Mouse (Mus musculus): ENCODE data around the gene Ambra1.

Ambra1 gene

DNA sequence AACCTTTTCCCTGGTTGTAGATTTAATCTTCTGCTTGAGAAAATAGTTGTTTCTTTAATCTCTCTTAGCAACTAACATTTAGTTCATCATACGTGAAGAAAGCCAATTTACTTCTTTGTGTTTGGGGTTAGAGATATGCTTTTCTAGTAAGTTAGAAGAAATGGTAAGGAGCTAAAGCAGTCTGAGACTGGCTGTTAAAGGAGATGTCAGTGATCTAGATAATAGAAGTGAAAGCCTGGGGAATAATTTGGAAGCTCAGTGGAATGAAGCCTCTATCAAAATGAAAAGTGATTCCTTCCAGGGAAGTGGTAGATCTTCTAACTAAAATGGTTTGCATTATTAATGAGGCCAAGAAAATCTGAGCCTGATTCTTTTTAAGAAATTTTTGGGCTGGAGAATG is 141.3 kb downstream of the Ambra1 start:
- no peak for DNase-seq (ENCODE audit: low spot score)

DNA sequence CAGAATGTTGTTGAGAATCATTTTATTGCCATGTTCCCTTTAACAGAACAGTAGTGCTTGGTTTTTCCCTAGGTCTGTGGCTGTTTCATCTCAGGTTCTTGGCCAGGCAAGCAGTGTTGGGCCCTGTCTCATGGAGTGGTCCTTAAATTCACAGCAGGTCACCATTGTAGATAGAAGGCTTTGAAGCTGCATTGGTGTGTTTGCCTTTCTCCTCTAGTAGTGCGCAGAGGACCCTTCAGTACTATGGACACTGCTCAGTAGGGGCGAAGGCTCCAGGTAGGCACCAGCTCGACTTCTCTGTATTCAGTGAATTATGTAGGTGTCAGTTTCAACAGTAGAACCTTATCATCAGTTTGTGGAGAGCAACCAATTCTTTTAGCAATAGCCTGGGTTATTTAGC is 142.7 kb downstream of the Ambra1 start:
- DNase-seq (ENCODE audit: low spot score): no peak

DNA sequence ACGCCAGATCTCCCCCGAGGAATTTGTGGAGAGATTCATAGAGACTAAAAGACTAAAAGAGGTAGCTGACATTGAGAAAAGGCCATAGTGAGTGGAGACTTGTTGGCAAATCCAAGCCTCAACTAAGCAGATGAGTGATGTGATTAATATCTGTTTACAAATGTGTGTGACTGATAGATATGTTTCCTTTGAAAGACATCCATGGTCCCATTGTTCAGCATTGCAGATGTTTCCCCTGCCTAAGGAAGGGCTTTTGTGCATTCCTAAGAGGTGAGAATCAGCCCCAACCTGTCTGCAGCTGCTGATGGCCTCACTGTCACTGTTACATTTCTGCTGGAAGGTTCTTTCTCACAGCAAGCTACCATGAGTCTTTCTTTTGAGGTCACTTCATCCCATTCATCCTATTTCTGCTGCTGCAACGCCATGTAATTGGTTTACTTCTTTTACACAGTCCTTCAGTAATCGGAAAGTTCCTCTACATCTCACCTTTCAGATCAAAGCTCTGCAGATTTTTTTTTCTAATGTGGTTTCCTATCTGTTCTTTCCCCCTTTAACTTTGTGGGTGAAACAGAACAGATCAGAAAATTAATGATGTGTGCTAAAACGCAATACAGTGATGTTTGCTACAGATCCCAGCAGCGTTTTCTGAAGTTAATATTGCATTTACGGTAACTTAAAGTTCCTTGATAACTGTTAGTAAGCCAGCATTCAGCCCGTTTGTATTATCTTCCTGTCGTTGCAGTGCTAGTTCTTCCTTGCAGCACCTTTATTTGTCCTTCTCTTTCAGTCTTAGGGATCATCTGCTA is 146.3 kb downstream of the Ambra1 start:
- no peak for DNase-seq (ENCODE audit: low spot score)

DNA sequence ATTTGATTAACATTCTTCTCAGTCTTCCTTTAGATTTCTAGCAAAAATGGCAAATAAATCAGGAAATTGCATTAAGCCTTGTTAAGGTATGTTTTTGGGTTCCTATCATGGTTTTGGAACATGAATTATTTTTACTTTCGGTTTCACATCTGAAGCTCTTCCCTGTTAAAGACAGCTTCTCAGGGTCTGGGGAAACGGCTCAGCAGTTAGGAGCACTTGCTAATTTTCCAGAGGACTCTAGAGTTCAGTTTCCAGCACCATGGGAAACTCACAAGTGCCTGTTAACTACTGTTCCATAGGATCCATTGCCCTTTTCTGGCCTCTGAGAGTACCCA is 146.8 kb downstream of the Ambra1 start:
- no peak for DNase-seq (ENCODE audit: low spot score)

DNA sequence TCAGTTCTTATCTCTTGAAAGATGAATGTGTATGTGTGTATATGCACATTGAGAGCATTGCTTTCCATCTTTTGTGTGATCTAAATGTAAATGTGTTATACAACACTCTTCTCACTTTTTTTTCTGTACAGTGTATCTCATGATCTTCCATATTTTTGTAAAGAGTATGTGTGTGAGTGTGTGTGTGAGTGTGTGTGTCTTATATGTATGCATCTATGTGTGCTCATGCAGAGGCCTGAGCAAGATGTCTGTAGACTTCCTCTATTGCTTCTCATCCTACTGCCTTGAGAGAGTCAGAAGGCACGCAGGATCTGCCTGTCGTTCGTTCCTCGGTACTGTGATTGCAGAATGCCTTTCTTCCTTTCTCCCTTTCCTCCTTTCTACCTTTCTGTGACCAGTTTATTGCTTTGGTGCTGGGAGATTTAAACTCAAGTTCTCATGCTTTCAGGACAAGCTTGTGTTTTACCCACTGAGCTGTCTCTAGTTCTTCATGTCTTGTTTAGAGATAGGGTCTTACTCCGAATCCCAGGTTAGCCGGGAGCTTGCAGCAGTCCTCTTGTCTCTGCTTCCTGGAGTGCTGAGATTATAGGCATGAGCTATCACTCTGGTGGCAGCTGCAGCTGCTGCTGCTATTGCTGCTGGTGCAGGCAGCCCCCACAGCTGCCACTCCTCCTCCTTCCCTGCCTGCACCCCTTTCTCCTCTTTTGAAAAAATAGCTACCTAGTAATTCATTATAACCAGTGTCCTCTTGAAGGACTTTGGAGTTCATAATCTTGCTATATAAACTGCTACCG is 148.7 kb downstream of the Ambra1 start:
- no peak for DNase-seq (ENCODE audit: low spot score)

DNA sequence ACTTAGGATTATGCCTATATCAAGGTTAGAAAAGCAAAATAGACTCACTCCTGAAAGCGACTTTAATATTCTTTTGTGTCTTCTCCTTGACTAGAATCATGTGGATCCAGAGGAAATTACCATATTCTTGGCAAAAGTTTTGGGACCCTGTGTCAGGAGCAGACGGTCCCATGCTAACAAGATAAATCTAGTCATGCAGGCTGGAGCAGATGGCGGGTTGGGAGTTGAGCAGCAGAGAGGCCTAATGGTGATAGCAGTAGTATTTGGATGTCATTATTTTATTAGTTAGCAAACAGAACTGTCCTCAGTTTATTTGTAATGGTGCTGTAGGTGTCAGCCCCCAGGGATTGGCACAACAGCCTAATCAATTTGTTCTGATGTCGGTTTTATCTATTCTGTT is 154.0 kb downstream of the Ambra1 start:
- DNase-seq (ENCODE audit: low spot score): no peak

DNA sequence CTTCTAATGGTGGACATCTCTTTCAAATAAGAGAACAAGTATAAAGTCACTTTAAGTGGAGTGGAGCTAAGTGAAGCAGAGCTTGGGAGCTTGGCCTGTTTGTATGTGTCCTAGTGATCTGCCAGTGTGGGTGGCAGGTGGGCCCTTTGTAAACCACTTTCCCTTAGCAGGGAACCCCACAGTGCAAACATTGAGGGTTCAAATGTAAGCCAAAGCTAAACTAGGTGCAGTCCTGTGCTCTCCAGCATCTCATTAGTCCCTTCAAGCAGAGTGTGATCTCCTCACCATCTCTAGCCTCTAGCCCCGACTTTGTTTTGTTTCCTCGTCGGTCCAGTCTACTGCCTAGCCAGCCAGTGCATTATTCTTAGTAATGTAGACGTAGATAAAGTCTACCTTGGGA is 154.7 kb downstream of the Ambra1 start:
- DNase-seq (ENCODE audit: low spot score): no peak

DNA sequence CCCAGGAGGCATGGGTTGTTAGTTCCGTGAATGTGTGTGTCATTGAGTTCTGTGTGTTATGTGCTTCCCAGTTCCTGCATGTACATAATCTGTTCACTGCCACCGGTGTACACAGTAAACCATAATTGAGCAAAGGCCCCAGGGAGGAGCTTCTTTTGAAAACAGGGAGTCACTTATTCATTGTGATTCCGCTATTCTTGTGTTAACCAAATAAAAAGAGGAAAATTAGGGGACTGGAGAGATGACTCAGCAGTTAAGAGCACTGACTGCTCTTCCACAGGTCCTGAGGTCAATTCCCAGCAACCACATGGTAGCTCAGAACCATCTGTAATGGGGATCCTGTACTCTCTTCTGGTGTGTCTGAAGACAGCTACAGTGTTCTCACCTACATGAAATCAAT is 164.8 kb downstream of the Ambra1 start:
- no peak for DNase-seq (ENCODE audit: low spot score)

DNA sequence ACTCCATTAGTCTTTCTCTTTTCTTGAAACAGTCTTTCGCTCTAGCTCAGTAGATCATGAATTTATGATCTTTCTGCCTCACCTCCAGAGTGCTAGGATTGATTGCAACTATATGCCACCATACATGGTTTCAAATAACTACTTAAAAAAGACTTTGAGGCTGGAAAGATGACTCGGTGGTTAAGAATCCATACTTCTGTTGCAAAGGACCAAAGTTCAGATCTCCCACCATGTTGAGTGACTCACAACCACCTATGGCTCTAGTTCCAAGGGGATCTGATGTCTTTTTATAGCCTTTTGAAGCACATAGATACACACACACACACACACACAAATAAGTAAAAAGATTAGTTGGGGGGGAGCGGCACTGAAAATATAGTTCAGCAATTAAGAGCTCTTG is 165.5 kb downstream of the Ambra1 start:
- DNase-seq (ENCODE audit: low spot score): no peak

DNA sequence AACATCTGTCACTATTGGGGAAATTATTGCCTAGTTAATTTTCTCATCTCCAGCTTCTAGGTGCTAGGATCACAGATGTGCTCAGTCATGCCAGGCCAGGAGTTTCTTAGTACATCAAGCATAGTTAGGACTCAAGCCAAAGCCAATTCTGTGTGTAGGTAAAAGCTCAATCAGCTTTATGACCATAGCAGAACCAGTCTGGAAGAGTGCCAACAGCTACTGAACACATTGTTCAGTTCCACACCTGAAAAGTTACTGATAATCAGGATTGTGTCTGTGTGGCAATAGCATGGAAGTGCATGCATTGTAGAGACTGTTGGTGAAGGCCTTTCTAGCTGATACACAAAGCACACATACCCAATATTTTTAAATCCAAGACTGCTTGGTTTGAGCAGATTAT is 168.0 kb downstream of the Ambra1 start:
- no peak for DNase-seq (ENCODE audit: low spot score)

DNA sequence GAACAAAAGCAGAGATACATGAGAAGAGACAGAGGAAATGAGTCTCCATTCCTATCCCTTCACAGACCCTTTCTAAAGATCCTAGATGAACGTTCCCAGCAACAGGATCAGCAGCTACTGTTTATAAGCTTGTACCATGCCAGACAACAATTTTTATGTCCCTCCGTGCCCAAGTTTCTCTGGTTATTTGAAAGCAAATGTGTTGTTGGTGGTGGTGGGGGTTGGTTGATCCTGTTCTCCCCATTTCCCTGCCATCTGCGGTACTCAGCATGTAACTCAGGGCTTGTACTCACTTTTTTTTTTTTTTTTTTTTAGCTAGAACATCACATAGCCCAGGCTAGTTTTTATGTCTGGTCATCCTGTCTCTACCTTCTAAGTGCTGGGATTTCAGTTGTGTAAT is 169.2 kb downstream of the Ambra1 start:
- no peak for DNase-seq (ENCODE audit: low spot score)

DNA sequence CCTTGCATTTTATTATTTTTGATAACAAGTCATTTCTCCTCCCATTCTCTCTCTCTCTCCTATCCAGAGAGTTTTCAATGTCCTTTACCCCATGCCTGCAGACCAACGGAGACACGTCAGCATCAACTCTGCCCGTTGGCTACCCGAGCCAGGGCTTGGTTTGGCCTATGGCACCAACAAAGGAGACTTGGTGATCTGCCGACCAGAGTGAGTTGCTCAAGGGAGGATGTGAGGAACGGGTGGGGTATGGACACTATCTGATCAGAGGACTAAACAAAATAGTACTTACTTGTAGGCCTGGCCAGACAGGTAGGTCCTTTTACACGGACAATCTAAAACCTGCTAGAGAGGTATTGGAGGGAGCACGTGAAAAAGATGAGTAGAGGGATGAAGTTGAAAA is 170.5 kb downstream of the Ambra1 start:
- no peak for DNase-seq (ENCODE audit: low spot score)

DNA sequence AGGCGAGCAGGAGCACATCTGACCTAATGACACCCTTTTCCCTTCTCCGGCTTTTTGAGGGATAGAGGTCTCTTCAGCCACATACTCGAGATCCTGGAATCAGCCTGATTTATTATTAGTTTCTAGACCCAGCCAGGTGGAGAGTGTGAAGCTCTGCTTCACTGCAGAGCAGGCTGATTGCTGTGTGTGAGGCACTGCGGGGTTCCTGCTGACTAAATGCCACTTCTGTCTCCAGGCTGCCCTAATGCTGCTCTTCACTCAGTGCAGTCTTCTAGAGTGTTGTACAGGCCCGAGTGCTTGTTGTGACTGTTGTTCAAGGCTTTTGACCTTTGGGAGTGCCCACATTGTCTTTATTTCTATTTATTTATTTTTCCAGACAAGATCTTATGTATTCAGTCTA is 172.4 kb downstream of the Ambra1 start:
- DNase-seq (ENCODE audit: low spot score): no peak

DNA sequence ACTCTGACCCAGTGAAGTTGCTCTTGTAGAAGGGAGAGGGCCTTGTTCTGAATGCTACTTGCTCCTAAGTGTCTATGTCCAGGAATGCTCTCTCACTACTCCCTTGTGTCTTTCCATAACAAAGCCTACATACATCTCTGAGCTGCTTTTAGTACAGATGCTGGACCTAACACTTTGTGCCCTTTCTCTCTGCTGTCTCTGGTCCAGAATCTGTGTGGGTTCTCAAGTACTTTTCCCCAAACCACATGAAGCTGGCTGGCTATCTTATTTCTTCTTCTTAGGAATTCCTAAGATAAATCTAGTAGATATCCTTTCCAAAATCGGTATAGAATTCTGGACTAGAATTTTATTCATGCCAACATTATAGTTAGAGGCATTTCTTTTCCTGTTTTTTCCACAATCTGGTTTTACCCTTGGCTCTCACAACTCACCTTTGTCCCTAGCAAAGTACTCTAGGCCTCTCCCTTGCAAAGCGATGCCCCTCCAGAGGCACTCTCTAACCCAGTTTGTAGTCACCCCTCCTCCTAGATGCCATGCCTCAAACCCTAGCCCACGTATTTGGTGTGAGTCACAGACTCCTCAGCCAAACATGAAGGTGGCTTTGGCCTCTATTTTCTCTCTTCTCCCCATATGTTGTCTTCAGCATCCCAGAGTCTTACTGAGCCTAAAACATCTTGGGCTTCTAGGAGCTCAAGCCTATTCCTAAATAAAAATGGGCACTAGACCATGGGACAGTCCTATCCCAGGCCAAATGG is 173.4 kb downstream of the Ambra1 start:
- DNase-seq (ENCODE audit: low spot score): no peak

DNA sequence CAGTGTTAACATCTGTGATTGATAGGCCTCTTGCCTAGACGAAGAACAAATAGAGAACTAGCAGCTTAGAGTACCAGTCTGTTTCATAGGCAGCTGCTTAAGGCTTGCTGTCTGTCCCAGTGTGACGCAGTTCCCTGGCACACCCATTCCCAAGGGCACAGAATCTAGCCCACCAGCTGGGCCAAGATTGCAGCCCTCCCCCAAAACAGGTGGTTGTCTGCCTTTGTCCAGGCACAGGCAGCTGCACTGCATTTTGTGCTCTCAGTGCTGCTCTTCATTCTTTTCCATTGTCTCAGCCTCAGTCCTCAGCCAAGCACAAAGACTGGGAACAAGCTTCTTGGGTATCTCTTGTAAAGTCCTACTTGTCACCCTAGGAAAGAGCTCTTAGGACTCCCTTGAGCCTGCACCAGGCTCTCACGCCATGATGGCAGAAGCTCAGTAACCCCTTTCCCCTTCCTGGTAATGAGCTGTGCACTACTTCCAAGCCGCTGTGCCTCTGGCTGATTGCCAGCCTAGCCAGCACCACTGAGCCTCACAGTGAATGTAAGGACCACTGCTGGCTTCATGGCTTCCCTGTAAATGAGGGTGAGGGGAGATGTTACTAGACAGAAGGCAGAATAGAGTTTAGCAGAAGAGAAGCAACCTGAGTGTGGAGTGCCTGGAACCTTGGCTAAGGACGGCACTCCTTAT is 174.8 kb downstream of the Ambra1 start:
- no peak for DNase-seq (ENCODE audit: low spot score)

DNA sequence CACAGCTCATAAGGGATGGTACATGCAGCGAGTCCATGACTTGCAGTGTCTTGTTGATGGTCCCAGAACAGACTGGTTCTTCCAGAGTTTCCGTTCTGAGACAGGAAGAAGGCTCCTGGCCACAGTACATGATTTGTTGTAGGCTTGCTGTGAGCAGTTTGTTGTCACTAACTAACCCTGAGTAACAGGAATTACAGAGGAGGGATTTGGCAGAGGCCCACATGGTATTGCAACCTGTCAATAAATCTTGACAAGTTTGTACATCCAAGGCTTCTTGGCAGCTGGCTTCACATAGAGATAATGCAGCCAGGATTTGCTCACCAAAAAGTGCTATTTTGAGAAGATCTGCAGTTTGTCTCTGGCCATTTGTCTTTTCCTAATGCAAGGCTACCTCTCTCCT is 176.2 kb downstream of the Ambra1 start:
- DNase-seq (ENCODE audit: low spot score): no peak

DNA sequence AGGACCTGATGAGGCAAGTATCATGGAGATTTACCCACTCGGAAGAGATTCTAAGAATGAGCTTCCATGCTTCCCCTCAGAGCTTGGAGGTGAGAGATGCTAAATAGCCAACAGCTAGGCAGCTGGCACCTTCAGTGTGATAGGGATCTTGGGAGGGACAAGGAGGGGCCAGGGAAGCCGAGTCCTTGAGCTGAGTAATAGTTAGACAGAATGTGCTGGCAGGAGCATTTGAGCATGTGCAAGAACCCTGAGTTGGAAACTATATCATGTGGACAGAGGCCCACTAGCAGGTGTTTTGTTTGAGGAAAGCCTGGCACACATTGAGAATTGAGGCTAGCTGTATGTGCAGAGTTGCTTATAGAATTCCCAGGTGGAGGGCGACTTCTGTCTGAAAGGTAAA is 182.7 kb downstream of the Ambra1 start:
- no peak for DNase-seq (ENCODE audit: low spot score)

DNA sequence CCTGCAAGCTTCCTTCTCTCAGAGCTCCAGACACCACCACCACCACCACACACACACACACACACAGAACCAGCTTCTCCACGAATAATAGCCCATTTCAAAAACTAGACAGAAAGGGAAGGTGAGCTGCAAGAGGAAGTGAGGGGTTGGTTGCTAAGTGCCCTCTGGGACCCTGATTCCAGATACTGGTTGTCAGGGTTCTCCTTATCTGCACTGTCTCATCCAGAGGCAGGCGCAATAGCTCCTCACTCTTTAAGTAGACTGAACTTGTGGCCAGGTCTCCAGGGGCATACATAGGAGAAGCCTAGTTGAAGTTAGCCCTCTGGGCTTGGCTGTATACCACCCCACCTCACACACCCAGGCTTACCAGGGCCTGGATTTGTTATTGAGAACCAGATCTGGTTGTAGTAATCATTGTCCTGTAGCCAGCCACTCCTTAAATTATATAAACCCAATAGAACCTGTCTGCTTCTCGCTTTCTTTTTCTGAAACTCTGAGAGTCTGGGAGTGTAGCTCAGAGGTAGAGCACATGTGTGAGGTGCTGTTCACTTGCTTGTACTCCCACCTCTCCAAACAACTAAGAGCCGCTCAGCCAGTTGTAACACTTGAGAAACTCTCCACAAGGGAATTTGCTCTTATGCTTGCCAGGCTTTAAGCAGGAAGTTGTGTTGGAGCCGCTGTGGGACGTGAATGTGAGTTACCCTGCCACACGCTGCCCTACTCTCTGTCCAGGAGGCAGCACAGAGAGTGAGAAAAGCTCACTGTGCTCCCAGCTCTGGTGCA is 183.6 kb downstream of the Ambra1 start:
- DNase-seq (ENCODE audit: low spot score): no peak

DNA sequence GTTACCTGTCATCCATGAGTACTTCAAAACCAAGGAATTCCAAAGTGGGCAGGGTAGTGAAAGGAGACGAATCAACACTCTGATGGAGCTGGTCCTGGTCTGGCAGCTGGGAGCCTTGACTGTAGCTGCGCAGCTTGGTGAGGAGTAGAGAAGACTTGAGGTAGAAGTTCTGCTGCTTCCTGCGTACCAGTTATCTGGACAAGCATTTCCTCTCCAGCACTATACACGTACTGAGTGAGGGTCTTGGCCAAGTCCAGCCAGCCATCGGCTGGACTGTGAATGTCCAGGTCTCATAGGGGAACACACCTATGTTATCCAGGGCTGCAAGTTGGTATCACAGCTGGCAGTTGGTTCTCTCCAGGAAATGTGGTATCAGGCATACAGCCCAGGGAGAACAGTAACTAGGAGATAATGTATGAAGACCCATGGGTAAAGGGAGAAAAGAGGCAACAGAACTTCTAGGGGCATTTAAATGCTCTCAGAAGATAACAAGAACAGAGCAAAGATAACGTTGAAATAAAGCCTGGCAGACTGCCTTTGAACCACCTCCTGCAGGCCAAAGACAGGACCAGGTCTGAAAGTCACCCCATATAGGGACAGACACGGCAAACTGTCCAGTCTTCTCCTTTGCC is 186.5 kb downstream of the Ambra1 start:
- no peak for DNase-seq (ENCODE audit: low spot score)

DNA sequence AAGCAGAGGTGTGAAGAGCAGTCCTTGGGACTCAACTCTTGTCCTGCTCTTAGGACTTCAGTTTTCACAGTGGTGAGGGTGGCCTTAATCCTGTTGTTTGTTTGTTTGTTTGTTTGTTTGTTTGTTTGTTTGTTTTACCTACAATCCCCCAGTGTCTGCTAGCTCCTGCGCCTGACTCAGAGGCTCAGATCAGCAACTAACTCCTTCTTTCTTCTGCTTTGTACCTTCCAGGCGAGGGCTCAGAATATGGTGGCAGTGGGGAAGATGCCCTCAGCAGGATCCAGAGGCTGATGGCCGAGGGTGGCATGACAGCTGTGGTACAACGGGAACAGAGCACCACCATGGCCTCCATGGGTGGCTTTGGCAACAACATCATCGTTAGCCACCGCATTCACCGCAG is 187.2 kb downstream of the Ambra1 start:
- no peak for DNase-seq (ENCODE audit: low spot score)

DNA sequence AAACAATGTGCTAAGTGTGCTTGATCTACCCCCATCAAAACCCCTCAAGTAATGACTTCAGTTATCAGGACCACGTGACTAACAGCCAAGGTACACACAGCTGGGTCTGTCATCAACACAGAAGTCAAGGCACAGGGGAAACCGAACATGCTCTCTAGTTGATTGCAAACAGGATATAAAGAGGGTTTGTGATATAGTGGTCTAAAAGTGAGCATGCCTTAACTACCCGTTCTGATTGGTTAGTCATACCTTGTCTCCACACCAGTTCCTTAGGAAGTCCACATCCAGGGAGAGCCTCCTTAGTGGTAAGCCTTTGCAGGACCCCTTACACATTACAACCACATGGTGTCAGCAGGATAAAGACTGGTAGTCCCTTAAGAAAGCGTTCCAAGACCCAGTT is 190.2 kb downstream of the Ambra1 start:
- no peak for DNase-seq (ENCODE audit: low spot score)

Data from ovary, adult 18-20 months (tissue).